Mouse (Mus musculus): ENCODE results near the gene Rgs9.

DNA sequence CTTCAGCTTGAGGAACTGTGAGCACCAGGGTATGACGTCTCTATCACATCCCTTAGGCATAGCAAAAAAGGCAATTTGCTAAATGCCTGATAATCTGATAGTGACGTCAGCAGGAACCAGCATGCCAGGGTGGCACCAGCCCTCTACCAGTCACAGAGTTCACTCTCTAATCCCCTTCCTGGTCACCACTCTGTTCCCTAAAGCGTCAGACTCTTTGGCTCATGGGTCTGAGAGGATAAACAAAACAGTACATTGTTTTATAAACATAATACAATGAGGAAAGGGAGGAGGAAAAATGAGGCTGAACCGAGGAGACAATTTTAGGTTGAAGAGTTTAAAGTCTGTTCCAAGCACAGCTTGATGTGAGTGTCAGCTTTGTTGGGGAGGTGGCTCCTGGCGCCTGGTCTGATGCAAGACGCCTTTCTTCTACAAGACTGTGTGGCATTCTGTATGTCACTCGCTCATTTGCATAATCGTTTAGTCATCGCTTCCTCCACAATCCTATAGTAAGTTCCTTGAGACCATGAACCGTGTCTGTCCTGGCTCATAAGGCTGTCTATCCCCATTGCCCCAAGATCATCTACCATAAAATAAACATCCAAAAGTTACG is 33.7 kb downstream of the Rgs9 start:
- TF ChIP-seq CTCF (IDR thresholded peaks at IDR 0.05; ENCODE audit: low read depth) (no peak), EP300 (optimal IDR thresholded peaks at IDR 0.05) (no peak)
